In the genomic region with DNA sequence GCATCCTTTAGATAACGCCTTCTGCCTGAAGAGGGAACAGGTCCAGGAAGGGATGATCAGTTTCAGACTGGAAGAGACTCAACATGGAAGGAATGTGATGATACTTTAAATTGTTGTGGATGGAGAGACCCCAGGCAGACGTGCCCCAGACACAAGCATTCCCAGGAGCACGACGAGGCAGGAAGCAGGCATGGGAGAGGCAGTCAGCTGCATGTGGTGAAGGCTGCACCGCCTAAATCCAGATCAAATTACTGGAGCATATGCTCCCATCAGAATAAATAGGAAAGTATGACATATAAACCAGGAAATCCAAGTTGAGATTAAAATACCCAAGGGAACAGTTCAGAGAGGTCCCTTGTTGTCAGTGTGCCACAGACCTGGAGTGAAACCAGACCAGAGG, we compare ENCODE assay signal across 13 mouse cellular contexts.
A peak's percentile ranks its signal among the peaks of the same experiment; 100 is the strongest.
DNase-seq lines count a peak whose midpoint lies in the region; ATAC-seq and TF ChIP-seq lines count a peak whose summit lies in the region.
"Had no signal": no experiment of that assay in that cellular context is flagged by ENCODE, and none has a peak within 500 bp of the region (broad histone marks: within the 10 kb centered on the region; RNA-seq: fewer than 3 reads in every experiment).

No protein-coding gene starts in this region.

- WGBS in neural tube, embryonic 13.5 days, result 39% methylated on average over 5 of the region's 5 CpGs
- WGBS in embryonic facial prominence, embryonic 11.5 days, result 21% methylated on average over 5 of the region's 5 CpGs
- 26% methylated on average over 5 of the region's 5 CpGs for WGBS in heart, embryonic 16.5 days

- no peak for TF ChIP-seq CTCF in layer of hippocampus, adult 2 months (conservative IDR thresholded peaks at IDR 0.05)

- H3K27ac ChIP-seq in neural tube, embryonic 13.5 days (replicated peaks), result 0 out of 2 replicates have a peak overlapping the region, but pooled peaks have one; percentile 9
- H3K27ac ChIP-seq in embryonic facial prominence, embryonic 11.5 days (replicated peaks; ENCODE audit: low read depth, low read length), result no peak overlapping the region
- H3K27ac ChIP-seq in heart, embryonic 16.5 days (ENCODE audit: low read length), result no peak overlapping the region
- no peak overlapping the region for H3K27ac ChIP-seq in layer of hippocampus, adult 2 months
- H3K27ac ChIP-seq: intestine, embryonic 15.5 days; kidney, postnatal 0 days; macrophage had no signal

- H3K27me3 ChIP-seq in neural tube, embryonic 13.5 days, result no peaks in the 10 kb centered on the region
- H3K27me3 ChIP-seq in embryonic facial prominence, embryonic 11.5 days (ENCODE audit: control insufficient read depth, insufficient read depth, low read length), result no peaks in the 10 kb centered on the region
- H3K27me3 ChIP-seq in heart, embryonic 16.5 days (ENCODE audit: control insufficient read depth, insufficient read depth, low read length), result no peaks in the 10 kb centered on the region
- H3K27me3 ChIP-seq: intestine, embryonic 15.5 days had no signal

- no peak for ATAC-seq in neural tube, embryonic 13.5 days (ENCODE audit: low read depth)
- no peak for ATAC-seq in embryonic facial prominence, embryonic 11.5 days (replicated peaks; ENCODE audit: insufficient number of reproducible peaks, low FRiP score, low TSS enrichment, low read depth)
- peak; percentile 67 for ATAC-seq in heart, embryonic 16.5 days (replicated peaks; ENCODE audit: extremely low read depth, insufficient read depth, low FRiP score)
- ATAC-seq: forebrain, embryonic 14.5 days; intestine, embryonic 15.5 days had no signal

- H3K4me2 ChIP-seq in neural tube, embryonic 13.5 days, result no peak overlapping the region
- peak overlapping the region; percentile 7; the same call in 1 of the 2 replicates for H3K4me2 ChIP-seq in embryonic facial prominence, embryonic 11.5 days (ENCODE audit: low read depth, low read length)
- no peak overlapping the region for H3K4me2 ChIP-seq in heart, embryonic 16.5 days (ENCODE audit: low read depth, low read length)
- H3K4me2 ChIP-seq: intestine, embryonic 15.5 days had no signal

- no peak overlapping the region for H3K9ac ChIP-seq in neural tube, embryonic 13.5 days
- H3K9ac ChIP-seq in embryonic facial prominence, embryonic 11.5 days (replicated peaks; ENCODE audit: low read length), result no peak overlapping the region
- no peak overlapping the region for H3K9ac ChIP-seq in heart, embryonic 16.5 days (ENCODE audit: low read length)
- H3K9ac ChIP-seq: intestine, embryonic 15.5 days had no signal

- DNase-seq in neural tube, embryonic 10.5 days (ENCODE audit: extremely low spot score, low spot score), result no peak
- DNase-seq in embryonic facial prominence, embryonic 11.5 days (ENCODE audit: low spot score), result peak; percentile 39
- no peak for DNase-seq in layer of hippocampus, adult 11-12 months (ENCODE audit: low spot score)
- no peak for DNase-seq in cerebellum, postnatal 36 days
- no peak for DNase-seq in layer of hippocampus, adult 2 months (ENCODE audit: low spot score in 2 of 2)
- DNase-seq: adrenal gland, adult 2 months; cerebellum, adult 2 months had no signal

- no peaks in the 10 kb centered on the region for H3K9me3 ChIP-seq in neural tube, embryonic 13.5 days
- H3K9me3 ChIP-seq in embryonic facial prominence, embryonic 11.5 days (replicated peaks; ENCODE audit: control insufficient read depth, low read length), result no peaks in the 10 kb centered on the region
- no peaks in the 10 kb centered on the region for H3K9me3 ChIP-seq in heart, embryonic 16.5 days (replicated peaks; ENCODE audit: control insufficient read depth, low read length)
- H3K9me3 ChIP-seq: intestine, embryonic 15.5 days had no signal

- H3K4me3 ChIP-seq in neural tube, embryonic 13.5 days, result no peak overlapping the region
- H3K4me3 ChIP-seq in embryonic facial prominence, embryonic 11.5 days (ENCODE audit: low read depth, low read length), result no peak overlapping the region
- no peak overlapping the region for H3K4me3 ChIP-seq in heart, embryonic 16.5 days (ENCODE audit: low read length)
- no peak overlapping the region for H3K4me3 ChIP-seq in layer of hippocampus, adult 2 months
- H3K4me3 ChIP-seq: intestine, embryonic 15.5 days had no signal

- H3K4me1 ChIP-seq in neural tube, embryonic 13.5 days (replicated peaks), result peaks cover 13% of the 10 kb centered on the region
- no peaks in the 10 kb centered on the region for H3K4me1 ChIP-seq in embryonic facial prominence, embryonic 11.5 days (ENCODE audit: control insufficient read depth, insufficient read depth, low read length)
- H3K4me1 ChIP-seq in heart, embryonic 16.5 days (ENCODE audit: control insufficient read depth, insufficient read depth, low read length), result no peaks in the 10 kb centered on the region
- H3K4me1 ChIP-seq: intestine, embryonic 15.5 days had no signal

- H3K36me3 ChIP-seq in neural tube, embryonic 13.5 days, result no peaks in the 10 kb centered on the region
- H3K36me3 ChIP-seq in embryonic facial prominence, embryonic 11.5 days (replicated peaks; ENCODE audit: control insufficient read depth, insufficient read depth, low read depth, low read length), result no peaks in the 10 kb centered on the region
- no peaks in the 10 kb centered on the region for H3K36me3 ChIP-seq in heart, embryonic 16.5 days (ENCODE audit: control insufficient read depth, insufficient read depth)
- H3K36me3 ChIP-seq: intestine, embryonic 15.5 days had no signal
